Mouse (Mus musculus) midbrain, embryonic 15.5 days (tissue): Measurements from ENCODE around the gene Ttc13. TPM values are rescaled to one million over a fixed set of nuclear protein-coding genes. Genes with fewer than 3 reads are reported as not detected.
A peak's percentile ranks its signal among the peaks of the same experiment; 100 is the strongest.

Experiments
- ATAC-seq: fragments of 200-750 bp; cut with Nextera tagmentation; replicated peaks from 2 replicates; pipeline ENCODE4 v1.8.0; 2017; ENCODE audit warnings: moderate TSS enrichment
- H3K27ac ChIP-seq: fragments of 300-500 bp; sonication (generic); 2 replicates; pipeline ENCODE4 v1.5.1; 2015; ENCODE audit warnings: mild to moderate bottlenecking, inconsistent platforms
- H3K27me3 ChIP-seq: fragments of 300-500 bp; sonication (generic); replicated peaks from 2 replicates; pipeline ENCODE4 v1.6.1; 2015; ENCODE audit warnings: inconsistent platforms
- H3K36me3 ChIP-seq: fragments of 300-500 bp; sonication (generic); replicated peaks from 2 replicates; pipeline ENCODE4 v1.6.1; 2015; ENCODE audit warnings: inconsistent platforms
- H3K4me1 ChIP-seq: fragments of 300-500 bp; sonication (generic); 2 replicates; pipeline ENCODE4 v1.6.1; 2015; ENCODE audit warnings: inconsistent platforms
- H3K4me2 ChIP-seq: fragments of 300-500 bp; sonication (generic); 2 replicates; pipeline ENCODE4 v1.6.1; 2015; ENCODE audit warnings: inconsistent platforms, mild to moderate bottlenecking, moderate library complexity
- H3K4me3 ChIP-seq: fragments of 300-500 bp; sonication (generic); 2 replicates; pipeline ENCODE4 v1.5.1; 2015; ENCODE audit warnings: mild to moderate bottlenecking, inconsistent platforms
- H3K9ac ChIP-seq: fragments of 300-500 bp; sonication (generic); 2 replicates; pipeline ENCODE4 v1.6.1; 2015; ENCODE audit warnings: mild to moderate bottlenecking, inconsistent platforms
- H3K9me3 ChIP-seq: fragments of 300-500 bp; sonication (generic); 2 replicates; pipeline ENCODE4 v1.6.1; 2016; ENCODE audit warnings: inconsistent platforms
- WGBS: fragments of 180-500 bp; shearing (Covaris S2); methylation state at CpG from one replicate; pipeline ENCODE4 v1.1.7; 2015; ENCODE audit warnings: mixed read lengths; 5-methylcytosine and 5-hydroxymethylcytosine counted together
- polyA plus RNA-seq: library from polyadenylated mRNA; unstranded; fragments of >200 nt; fragmentation: Nextera tagmentation; extraction: Ambion mirVana; gene quantifications from 2 replicates; pipeline ENCODE4 v1.2.1, GENCODE M21; 2015

Gene Ttc13
- polyA plus RNA-seq, 1 experiment from 2014 or later: 70.2 TPM

GRCm38 (mm10) chr8:124739268-124739667 is 17.5 kb upstream of the Ttc13 start:
- Histone ChIP-seq H3K9ac (no peak overlapping the region), H3K9me3 (no peaks in the 10 kb centered on the region), H3K27me3 (no peaks in the 10 kb centered on the region), H3K36me3 (peaks cover 10% of the 10 kb centered on the region; the same call in 1 of the 2 replicates), H3K4me1 (no peaks in the 10 kb centered on the region), H3K4me3 (no peak overlapping the region), H3K27ac (no peak overlapping the region), H3K4me2 (no peak overlapping the region)
- 84% methylated on average over 1 of the region's 1 CpGs for WGBS
- no peak for ATAC-seq

GRCm38 (mm10) chr8:124735371-124735911 is 13.7 kb upstream of the Ttc13 start:
- H3K27ac ChIP-seq: no peak overlapping the region
- no peak overlapping the region for H3K4me3 ChIP-seq
- no peaks in the 10 kb centered on the region for H3K27me3 ChIP-seq
- H3K4me1 ChIP-seq: no peaks in the 10 kb centered on the region
- H3K36me3 ChIP-seq: peaks cover 38% of the 10 kb centered on the region
- H3K4me2 ChIP-seq: no peak overlapping the region
- H3K9ac ChIP-seq: no peak overlapping the region
- WGBS: 71% methylated on average over 3 of the region's 3 CpGs
- no peak for ATAC-seq
- no peaks in the 10 kb centered on the region for H3K9me3 ChIP-seq

- H3K4me2 ChIP-seq: no peak overlapping the region
- WGBS: 92% methylated on average over 8 of the region's 8 CpGs
- H3K9me3 ChIP-seq: no peaks in the 10 kb centered on the region
- peaks cover 59% of the 10 kb centered on the region for H3K36me3 ChIP-seq
- H3K4me3 ChIP-seq: no peak overlapping the region
- no peak overlapping the region for H3K27ac ChIP-seq
- H3K27me3 ChIP-seq: no peaks in the 10 kb centered on the region
- no peaks in the 10 kb centered on the region for H3K4me1 ChIP-seq
- no peak overlapping the region for H3K9ac ChIP-seq
- no peak for ATAC-seq
Measured at GRCm38 (mm10) chr8:124732828-124733227, 11.0 kb upstream of the Ttc13 start.

- Histone ChIP-seq H3K27me3 (no peaks in the 10 kb centered on the region), H3K9me3 (no peaks in the 10 kb centered on the region), H3K27ac (no peak overlapping the region), H3K4me3 (no peak overlapping the region), H3K36me3 (peaks cover 22% of the 10 kb centered on the region), H3K4me2 (no peak overlapping the region), H3K4me1 (peaks cover 27% of the 10 kb centered on the region), H3K9ac (no peak overlapping the region)
- ATAC-seq: no peak
- 98% methylated on average over 7 of the region's 7 CpGs for WGBS
Measured at GRCm38 (mm10) chr8:124724301-124724700, 2.5 kb upstream of the Ttc13 start.

- Histone ChIP-seq H3K36me3 (peaks cover 3% of the 10 kb centered on the region), H3K4me2 (peak overlapping the region; percentile 73), H3K4me3 (peak overlapping the region; percentile 60), H3K27me3 (no peaks in the 10 kb centered on the region), H3K9ac (peak overlapping the region; percentile 66), H3K4me1 (peaks cover 27% of the 10 kb centered on the region), H3K27ac (peak overlapping the region; percentile 64), H3K9me3 (no peaks in the 10 kb centered on the region)
- WGBS: 3% methylated on average over 31 of the region's 31 CpGs
- ATAC-seq: peak; percentile 83
Measured at GRCm38 (mm10) chr8:124720938-124721861, 583 bp downstream of the Ttc13 start.

- Histone ChIP-seq H3K4me3 (no peak overlapping the region), H3K4me2 (0 out of 2 replicates have a peak overlapping the region, but pooled peaks have one; percentile 73), H3K9me3 (no peaks in the 10 kb centered on the region), H3K9ac (no peak overlapping the region), H3K27ac (no peak overlapping the region), H3K27me3 (no peaks in the 10 kb centered on the region), H3K36me3 (no peaks in the 10 kb centered on the region), H3K4me1 (peaks cover 27% of the 10 kb centered on the region)
- no peak for ATAC-seq
- 79% methylated on average over 7 of the region's 7 CpGs for WGBS
Measured at GRCm38 (mm10) chr8:124720133-124720532, 1.6 kb downstream of the Ttc13 start.

GRCm38 (mm10) chr8:124715736-124716135 is 6.0 kb downstream of the Ttc13 start:
- H3K36me3 ChIP-seq: peaks cover 25% of the 10 kb centered on the region; the same call in 1 of the 2 replicates
- WGBS: 89% methylated on average over 8 of the region's 8 CpGs
- no peak overlapping the region for H3K27ac ChIP-seq
- no peak overlapping the region for H3K4me3 ChIP-seq
- no peaks in the 10 kb centered on the region for H3K27me3 ChIP-seq
- no peak overlapping the region for H3K4me2 ChIP-seq
- peaks cover 12% of the 10 kb centered on the region for H3K4me1 ChIP-seq
- H3K9me3 ChIP-seq: no peaks in the 10 kb centered on the region
- no peak overlapping the region for H3K9ac ChIP-seq
- ATAC-seq: no peak

GRCm38 (mm10) chr8:124713207-124713606 is 8.6 kb downstream of the Ttc13 start:
- H3K36me3 ChIP-seq: peaks cover 39% of the 10 kb centered on the region; the same call in 1 of the 2 replicates
- no peak overlapping the region for H3K9ac ChIP-seq
- no peak overlapping the region for H3K4me2 ChIP-seq
- H3K27ac ChIP-seq: no peak overlapping the region
- 95% methylated on average over 6 of the region's 6 CpGs for WGBS
- no peaks in the 10 kb centered on the region for H3K27me3 ChIP-seq
- no peaks in the 10 kb centered on the region for H3K4me1 ChIP-seq
- H3K9me3 ChIP-seq: no peaks in the 10 kb centered on the region
- H3K4me3 ChIP-seq: no peak overlapping the region
- ATAC-seq: no peak

GRCm38 (mm10) chr8:124705823-124706222 is 16.0 kb downstream of the Ttc13 start:
- Histone ChIP-seq H3K4me2 (no peak overlapping the region), H3K27me3 (no peaks in the 10 kb centered on the region), H3K4me3 (no peak overlapping the region), H3K4me1 (no peaks in the 10 kb centered on the region), H3K36me3 (peaks cover 22% of the 10 kb centered on the region; the same call in 1 of the 2 replicates), H3K9me3 (no peaks in the 10 kb centered on the region), H3K27ac (no peak overlapping the region), H3K9ac (no peak overlapping the region)
- WGBS: 97% methylated on average over 8 of the region's 8 CpGs
- no peak for ATAC-seq

- WGBS: 92% methylated on average over 4 of the region's 4 CpGs
- peaks cover 24% of the 10 kb centered on the region; the same call in 1 of the 2 replicates for H3K36me3 ChIP-seq
- no peak for ATAC-seq
Measured at GRCm38 (mm10) chr8:124704376-124704775, 17.4 kb downstream of the Ttc13 start.

GRCm38 (mm10) chr8:124703526-124703925 is 18.3 kb downstream of the Ttc13 start:
- no peaks in the 10 kb centered on the region for H3K27me3 ChIP-seq
- H3K4me2 ChIP-seq: no peak overlapping the region
- H3K4me3 ChIP-seq: no peak overlapping the region
- H3K4me1 ChIP-seq: no peaks in the 10 kb centered on the region
- H3K9ac ChIP-seq: no peak overlapping the region
- no peak overlapping the region for H3K27ac ChIP-seq
- WGBS: 82% methylated on average over 4 of the region's 4 CpGs
- no peaks in the 10 kb centered on the region for H3K9me3 ChIP-seq
- ATAC-seq: no peak
- peaks cover 18% of the 10 kb centered on the region; the same call in 1 of the 2 replicates for H3K36me3 ChIP-seq

More at GRCm38 (mm10) chr8:124704376-124704775, 17.4 kb downstream of the Ttc13 start:
- Histone ChIP-seq H3K27ac (no peak overlapping the region), H3K4me1 (no peaks in the 10 kb centered on the region), H3K4me3 (no peak overlapping the region), H3K9me3 (no peaks in the 10 kb centered on the region), H3K4me2 (no peak overlapping the region), H3K27me3 (no peaks in the 10 kb centered on the region), H3K9ac (no peak overlapping the region)

GRCm38 (mm10) chr8:124702183-124702582 is 19.6 kb downstream of the Ttc13 start:
- Histone ChIP-seq H3K9me3 (no peaks in the 10 kb centered on the region), H3K4me3 (no peak overlapping the region), H3K9ac (no peak overlapping the region), H3K27ac (no peak overlapping the region), H3K4me2 (no peak overlapping the region), H3K36me3 (peaks cover 24% of the 10 kb centered on the region; the same call in 1 of the 2 replicates), H3K4me1 (no peaks in the 10 kb centered on the region), H3K27me3 (no peaks in the 10 kb centered on the region)
- WGBS: 87% methylated on average over 3 of the region's 3 CpGs
- no peak for ATAC-seq
